Mouse (Mus musculus) midbrain, embryonic 13.5 days (tissue): ENCODE measurements around the gene Acsm1. TPM values are rescaled to one million over a fixed set of nuclear protein-coding genes. Genes with fewer than 3 reads are reported as not detected.

Experiments
- ATAC-seq: fragments of 200-750 bp; cut with Nextera tagmentation; 2 replicates; pipeline ENCODE4 v1.8.0; 2017; ENCODE audit warnings: mild to moderate bottlenecking, moderate TSS enrichment, moderate library complexity
- H3K27ac ChIP-seq: fragments of 300-500 bp; sonication (generic); 2 replicates; pipeline ENCODE4 v1.5.1; 2015; ENCODE audit warnings: inconsistent platforms, mild to moderate bottlenecking, moderate library complexity
- H3K27me3 ChIP-seq: fragments of 300-500 bp; sonication (generic); 2 replicates; pipeline ENCODE4 v1.6.1; 2015; ENCODE audit warnings: mild to moderate bottlenecking, inconsistent platforms
- H3K36me3 ChIP-seq: fragments of 300-500 bp; sonication (generic); 2 replicates; pipeline ENCODE4 v1.6.1; 2015; ENCODE audit warnings: mild to moderate bottlenecking, inconsistent platforms
- H3K4me1 ChIP-seq: fragments of 300-500 bp; sonication (generic); replicated peaks from 2 replicates; pipeline ENCODE4 v1.6.1; 2015; ENCODE audit warnings: inconsistent platforms
- H3K4me2 ChIP-seq: fragments of 300-500 bp; sonication (generic); replicated peaks from 2 replicates; pipeline ENCODE4 v1.6.1; 2015; ENCODE audit warnings: moderate library complexity, mild to moderate bottlenecking, inconsistent platforms
- H3K4me3 ChIP-seq: fragments of 300-500 bp; sonication (generic); replicated peaks from 2 replicates; pipeline ENCODE4 v1.5.1; 2015; ENCODE audit warnings: mild to moderate bottlenecking, inconsistent platforms
- H3K9ac ChIP-seq: fragments of 300-500 bp; sonication (generic); replicated peaks from 2 replicates; pipeline ENCODE4 v1.6.1; 2015; ENCODE audit warnings: mild to moderate bottlenecking, inconsistent platforms
- H3K9me3 ChIP-seq: fragments of 300-500 bp; sonication (generic); 2 replicates; pipeline ENCODE4 v1.6.1; 2016; ENCODE audit warnings: mild to moderate bottlenecking, inconsistent platforms
- WGBS: fragments of 180-500 bp; shearing (Covaris S2); methylation state at CpG from one replicate; pipeline ENCODE4 v1.1.7; 2015; 5-methylcytosine and 5-hydroxymethylcytosine counted together
- polyA plus RNA-seq: library from polyadenylated mRNA; unstranded; fragments of >200 nt; fragmentation: Nextera tagmentation; extraction: Ambion mirVana; gene quantifications from 2 replicates; pipeline ENCODE4 v1.2.1, GENCODE M21; 2015

The Acsm1 gene
- polyA plus RNA-seq, 1 experiment from 2014 or later, result not detected

- Histone ChIP-seq H3K4me2 (no peak overlapping the region), H3K27me3 (no peaks in the 10 kb centered on the region), H3K4me3 (no peak overlapping the region), H3K4me1 (no peaks in the 10 kb centered on the region), H3K36me3 (no peaks in the 10 kb centered on the region), H3K9me3 (no peaks in the 10 kb centered on the region), H3K27ac (no peak overlapping the region), H3K9ac (no peak overlapping the region)
- 79% methylated on average over 8 of the region's 8 CpGs for WGBS
- ATAC-seq, result no peak
Measured at GRCm38 (mm10) chr7:119680107-119680506, 73.3 kb downstream of the Acsm1 start.

GRCm38 (mm10) chr7:119682699-119683098, 75.9 kb downstream of the Acsm1 start:
- no peak overlapping the region for H3K27ac ChIP-seq
- no peaks in the 10 kb centered on the region for H3K4me1 ChIP-seq
- no peaks in the 10 kb centered on the region for H3K9me3 ChIP-seq
- H3K4me2 ChIP-seq, result no peak overlapping the region
- 81% methylated on average over 4 of the region's 4 CpGs for WGBS
- no peaks in the 10 kb centered on the region for H3K36me3 ChIP-seq
- H3K9ac ChIP-seq, result no peak overlapping the region
- H3K4me3 ChIP-seq, result no peak overlapping the region
- no peaks in the 10 kb centered on the region for H3K27me3 ChIP-seq
- ATAC-seq, result no peak

GRCm38 (mm10) chr7:119689726-119690125, 82.9 kb downstream of the Acsm1 start, which contains the start of gene Acsm4:
Gene Acsm4 (plus strand): TSS chr7:119690026.
- H3K4me2 ChIP-seq, result no peak within 1 kb of the TSS
- no peaks in the 10 kb centered on the region for H3K4me1 ChIP-seq
- ATAC-seq, result no peak
- 84% methylated on average over 5 of the region's 5 CpGs for WGBS
- no peaks in the 10 kb centered on the region for H3K27me3 ChIP-seq
- H3K27ac ChIP-seq, result no peak within 1 kb of the TSS
- H3K36me3 ChIP-seq, result no peaks in the 10 kb centered on the region
- no peaks in the 10 kb centered on the region for H3K9me3 ChIP-seq
- H3K9ac ChIP-seq, result no peak within 1 kb of the TSS
- H3K4me3 ChIP-seq, result no peak within 1 kb of the TSS

DNA sequence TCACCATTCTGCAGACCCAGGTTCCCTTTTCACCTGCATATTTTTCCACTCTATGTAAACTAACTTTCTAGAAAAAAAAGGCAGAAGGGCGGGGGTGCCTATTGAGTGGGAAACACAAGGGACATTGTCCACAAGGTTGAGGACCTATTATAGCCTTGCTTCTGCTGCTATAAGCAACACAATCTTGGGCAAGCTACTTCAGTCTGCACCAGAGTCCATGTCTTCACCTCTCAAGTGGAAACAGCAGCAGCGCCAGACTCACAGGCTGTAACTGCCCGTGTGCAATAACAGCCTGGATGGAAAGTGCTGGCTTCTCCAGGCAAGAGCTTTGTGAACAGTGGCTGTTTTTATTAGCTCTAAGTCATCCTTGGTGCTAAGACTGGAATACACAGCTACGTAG, 85.5 kb downstream of the Acsm1 start:
- Histone ChIP-seq H3K4me2 (no peak overlapping the region), H3K27me3 (no peaks in the 10 kb centered on the region), H3K27ac (no peak overlapping the region), H3K9me3 (no peaks in the 10 kb centered on the region), H3K4me3 (no peak overlapping the region), H3K4me1 (no peaks in the 10 kb centered on the region), H3K36me3 (no peaks in the 10 kb centered on the region), H3K9ac (no peak overlapping the region)
- no peak for ATAC-seq
- 82% methylated on average over 4 of the region's 4 CpGs for WGBS

- no peaks in the 10 kb centered on the region for H3K27me3 ChIP-seq
- no peak for ATAC-seq
- H3K9me3 ChIP-seq, result no peaks in the 10 kb centered on the region
- 92% methylated on average over 1 of the region's 1 CpGs for WGBS
- no peak overlapping the region for H3K27ac ChIP-seq
- H3K4me1 ChIP-seq, result no peaks in the 10 kb centered on the region
- H3K4me2 ChIP-seq, result no peak overlapping the region
- no peak overlapping the region for H3K9ac ChIP-seq
- H3K4me3 ChIP-seq, result no peak overlapping the region
- no peaks in the 10 kb centered on the region for H3K36me3 ChIP-seq
Measured at GRCm38 (mm10) chr7:119694926-119695325, 88.1 kb downstream of the Acsm1 start.

Other genes with a start within 250 kb of the Acsm1 start
- not detected in 2 replicates for gene Gp2, start 147.7 kb upstream of the Acsm1 start, polyA plus RNA-seq
- not detected in 2 replicates for gene Umod, start 127.7 kb upstream of the Acsm1 start, polyA plus RNA-seq
- not detected in 2 replicates for gene Acsm5, start 87.6 kb upstream of the Acsm1 start, polyA plus RNA-seq
- gene Pdilt, start 83.5 kb upstream of the Acsm1 start, polyA plus RNA-seq, result 0.12 and 0.15 TPM in 2 replicates
- gene Acsm2, start 52.7 kb upstream of the Acsm1 start, polyA plus RNA-seq, result not detected in 2 replicates
- not detected in 2 replicates for gene Acsm4, start 83.0 kb downstream of the Acsm1 start, polyA plus RNA-seq
- 85.1 and 90.5 TPM in 2 replicates for gene Thumpd1, start 113.8 kb downstream of the Acsm1 start, polyA plus RNA-seq
- gene Acsm3, start 153.9 kb downstream of the Acsm1 start, polyA plus RNA-seq, result 0.11 and 0.12 TPM in 2 replicates
- 14.9 and 15.8 TPM in 2 replicates for gene Rexo5, start 187.0 kb downstream of the Acsm1 start, polyA plus RNA-seq
- 22.7 and 23.3 TPM in 2 replicates for gene Eri2, start 187.0 kb downstream of the Acsm1 start, polyA plus RNA-seq